Mouse (Mus musculus) liver, postnatal 0 days (tissue): ENCODE results near the gene Slc38a10.

ENCODE experiments used
- CTCF ChIP-seq: sonication (generic); IDR thresholded peaks from 2 replicates; pipeline ENCODE4 v1.5.1; 2016; ENCODE audit warnings: antibody characterized with exemption, low read depth
- EP300 ChIP-seq: IDR thresholded peaks from 2 replicates; pipeline ENCODE4 v1.6.1; 2016; ENCODE audit warnings: antibody characterized with exemption, low read depth, mild to moderate bottlenecking

- TF ChIP-seq CTCF, result no peak
- no peak for TF ChIP-seq EP300
Measured at GRCm38 (mm10) chr11:120199766-120200165, 48.6 kb upstream of the Slc38a10 start.
